Mouse (Mus musculus): Measurements from ENCODE around the gene Kdm7a.

Kdm7a gene

DNA sequence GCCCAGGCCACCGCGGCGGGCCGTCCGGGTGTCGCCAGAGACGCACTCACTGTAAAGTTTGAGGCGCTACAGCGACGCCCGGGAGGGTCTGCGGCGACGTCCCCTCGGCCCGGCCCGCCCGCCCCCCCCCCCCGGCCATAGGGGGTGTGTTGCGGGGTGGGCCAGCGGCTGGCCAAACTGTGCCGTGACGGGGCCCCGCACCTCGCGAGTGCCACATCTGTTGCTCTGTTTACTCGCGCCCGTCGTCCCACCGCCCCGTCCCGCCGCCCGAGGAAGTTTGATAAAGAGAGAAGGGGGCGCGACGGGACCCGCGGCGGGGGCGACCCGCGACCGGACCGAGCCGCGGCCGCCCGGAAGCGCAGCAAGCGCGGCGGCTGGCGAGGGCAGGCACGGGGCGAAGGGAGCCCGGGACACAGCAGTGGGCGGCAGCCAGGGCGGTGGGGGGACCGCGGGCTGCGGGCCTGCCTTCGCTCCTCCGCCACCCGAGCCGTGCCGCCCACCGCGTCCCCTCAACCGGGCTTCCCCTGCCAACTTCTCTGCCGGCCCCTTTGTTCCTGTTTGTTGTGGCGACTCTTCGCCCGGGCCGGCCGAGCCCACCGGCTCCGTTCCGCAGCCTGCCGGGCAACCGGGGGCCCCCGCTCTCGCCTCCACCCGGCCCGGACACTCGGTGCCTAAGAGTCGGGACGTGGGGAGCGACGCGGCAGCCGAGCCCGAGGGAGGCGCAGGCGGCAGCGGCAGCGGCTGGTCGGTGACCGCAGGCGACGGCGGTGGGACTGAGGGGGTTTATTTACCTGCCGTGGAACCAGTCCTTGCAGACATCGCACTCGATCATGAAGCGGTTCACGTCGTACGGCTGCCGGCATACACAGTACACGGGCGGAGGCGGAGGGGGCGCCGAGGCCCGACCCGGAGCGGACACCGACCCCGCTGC, 674 bp downstream of the Kdm7a start:
- peak in 1 of 2 experiments; percentile 28 for DNase-seq (ENCODE audit: low spot score in 2 of 2)

DNA sequence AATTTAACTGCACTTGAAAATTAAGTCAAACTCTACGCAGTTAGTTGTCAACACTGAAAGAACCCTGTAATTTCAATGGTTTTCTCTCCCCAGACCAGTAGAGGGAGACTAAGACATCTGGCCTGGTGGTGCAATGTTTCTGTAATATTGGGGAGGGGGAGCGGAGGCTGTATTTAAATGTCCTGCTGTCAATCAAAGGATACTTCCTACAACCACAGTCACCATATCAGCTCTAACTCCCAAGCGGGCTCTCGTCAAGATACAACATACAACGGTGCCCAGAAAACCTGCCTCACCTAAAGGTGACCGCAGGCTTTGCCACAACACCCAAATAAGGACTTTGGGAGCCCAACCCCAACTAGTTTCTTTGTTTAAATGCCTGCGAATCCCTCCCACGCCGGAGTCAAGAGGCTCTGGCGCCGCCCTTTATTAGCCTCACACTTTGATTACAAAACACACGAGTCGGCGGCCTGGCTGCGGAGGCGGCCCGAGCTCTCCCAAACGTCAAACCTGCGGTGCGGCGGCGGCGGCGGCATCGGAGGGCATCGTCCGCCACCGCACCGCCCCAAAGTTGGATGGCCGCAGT, 1.4 kb downstream of the Kdm7a start:
- peak in 1 of 2 experiments; percentile 43 for DNase-seq (ENCODE audit: low spot score in 2 of 2)

DNA sequence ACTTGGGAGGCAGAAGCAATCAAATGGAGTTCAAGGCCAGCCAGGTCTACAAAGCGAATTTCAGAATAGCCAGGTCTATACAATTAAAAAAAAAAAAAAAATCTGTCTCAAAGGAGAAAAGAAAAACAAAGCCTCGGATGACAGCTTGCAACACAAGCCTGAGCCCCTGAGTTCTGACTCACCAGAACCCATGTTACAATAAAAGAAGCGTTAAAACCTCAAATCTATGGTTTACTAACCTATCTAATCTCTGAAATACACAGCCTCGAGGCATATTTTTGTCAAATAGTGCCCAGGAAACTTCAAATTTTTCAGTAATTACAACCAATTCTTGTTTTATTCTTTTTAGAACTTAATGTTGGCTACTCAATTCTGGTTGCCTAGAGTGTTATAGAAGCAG, 2.1 kb downstream of the Kdm7a start:
- DNase-seq (ENCODE audit: low spot score in 2 of 2): no peak

DNA sequence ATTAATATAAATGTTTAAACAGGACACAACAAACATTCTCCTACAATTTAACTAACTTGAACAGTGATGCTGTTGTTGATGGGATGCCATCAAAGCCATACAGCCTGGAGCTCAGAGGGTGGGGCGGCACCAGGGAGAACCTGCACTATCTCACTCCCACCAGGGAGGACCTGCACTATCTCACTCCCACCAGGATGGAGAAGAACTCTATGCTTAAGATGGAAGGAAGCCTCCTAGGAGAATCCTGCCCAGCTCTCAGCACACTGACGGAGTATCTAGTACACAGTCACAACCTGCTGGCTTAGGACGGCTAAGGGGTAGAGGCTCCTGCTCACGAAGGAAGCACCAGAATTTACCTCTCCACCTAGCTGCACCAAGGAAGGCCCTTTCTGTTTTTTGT, 3.4 kb downstream of the Kdm7a start:
- DNase-seq (ENCODE audit: low spot score in 2 of 2): no peak

DNA sequence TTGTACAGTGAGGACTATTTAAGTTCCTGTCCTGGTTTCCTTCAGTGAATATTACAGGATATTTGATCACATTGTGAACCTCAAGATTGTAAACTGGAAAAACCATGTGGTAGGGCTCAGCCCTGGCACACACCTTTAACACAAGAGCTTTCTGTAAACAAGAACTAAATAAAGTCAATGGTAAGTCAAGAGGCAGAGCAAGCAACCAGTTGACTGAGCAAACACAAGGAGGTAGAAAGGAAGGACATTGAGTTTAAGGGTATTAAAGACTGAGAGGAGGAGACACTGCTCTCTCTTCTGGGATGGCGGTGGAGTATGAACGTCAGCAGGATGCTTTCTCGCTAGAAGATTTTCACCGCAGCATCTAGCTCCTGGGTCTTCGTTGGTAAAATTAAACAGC, 13.6 kb downstream of the Kdm7a start:
- no peak for DNase-seq (ENCODE audit: low spot score in 2 of 2)

- no peak for DNase-seq (ENCODE audit: low spot score in 2 of 2)
These were observed 15.1 kb downstream of the Kdm7a start for GRCm38 (mm10) chr6:39191518-39191917.

DNA sequence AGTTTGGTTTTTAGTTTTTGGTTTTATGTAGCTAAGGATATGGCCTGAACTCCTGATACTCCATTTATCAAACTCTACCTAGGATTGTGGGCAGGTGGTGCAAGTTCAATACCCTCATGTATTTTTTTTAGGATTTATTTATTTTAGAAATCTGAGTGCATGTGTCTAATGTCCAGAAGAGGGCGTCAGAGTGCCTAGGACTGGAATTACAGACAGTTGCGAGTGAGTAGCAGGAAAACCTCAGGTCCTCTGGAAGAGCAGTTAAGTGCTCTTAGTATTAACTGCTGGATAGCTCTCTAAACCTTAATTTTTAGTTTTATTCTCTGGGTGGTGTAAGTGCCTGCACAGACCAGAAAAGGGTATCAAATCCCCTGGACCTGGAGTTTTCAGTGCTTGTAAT, 19.4 kb downstream of the Kdm7a start:
- DNase-seq (ENCODE audit: low spot score in 2 of 2): no peak

- DNase-seq (ENCODE audit: low spot score in 2 of 2): no peak
These were observed 37.5 kb downstream of the Kdm7a start for GRCm38 (mm10) chr6:39169089-39169488.

DNA sequence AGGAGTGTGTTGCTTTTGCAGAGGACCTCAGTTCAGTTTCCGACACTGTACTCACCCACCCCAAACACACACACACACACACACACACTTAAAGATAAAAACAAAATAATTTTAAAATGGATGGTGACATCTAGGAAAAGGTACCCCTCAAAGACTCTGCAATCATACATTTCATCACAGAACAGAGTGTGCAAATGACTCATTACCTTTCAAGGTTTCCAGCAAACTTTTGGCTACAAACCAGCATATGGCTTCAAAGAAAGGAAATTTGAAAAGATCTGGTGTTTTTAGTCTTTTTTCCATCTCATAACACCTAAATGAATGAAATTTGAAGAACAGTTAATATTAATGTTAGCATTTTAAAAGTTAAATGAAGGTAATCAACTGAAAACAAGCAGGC, 41.7 kb downstream of the Kdm7a start:
- no peak for DNase-seq (ENCODE audit: low spot score in 2 of 2)

DNA sequence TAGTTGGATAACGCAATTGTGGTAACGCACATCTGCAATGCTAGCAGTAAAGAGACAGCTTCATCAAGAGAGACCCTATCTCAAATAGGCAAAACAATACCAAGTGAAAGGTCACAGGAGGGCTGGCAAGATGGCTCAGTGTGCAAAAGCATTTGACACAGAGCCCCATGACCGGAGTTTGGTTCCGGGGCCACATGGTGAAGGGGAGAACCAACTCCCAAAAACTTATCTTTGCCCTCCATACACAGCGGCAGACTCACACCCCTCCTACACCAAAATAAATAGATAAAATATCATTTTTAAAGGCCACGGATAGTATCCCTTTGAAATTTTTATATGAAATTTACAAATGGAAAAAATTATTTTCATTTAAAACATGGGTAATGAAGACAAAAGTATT, 44.6 kb downstream of the Kdm7a start:
- DNase-seq (ENCODE audit: low spot score in 2 of 2): no peak

- no peak for DNase-seq (ENCODE audit: low spot score in 2 of 2)
These were observed 60.5 kb downstream of the Kdm7a start for GRCm38 (mm10) chr6:39146041-39146440.

GRCm38 (mm10) chr6:39132556-39132955, 74.0 kb downstream of the Kdm7a start:
- DNase-seq (ENCODE audit: low spot score in 2 of 2): no peak

GRCm38 (mm10) chr6:39131480-39131879, 75.1 kb downstream of the Kdm7a start:
- no peak for DNase-seq (ENCODE audit: low spot score in 2 of 2)

DNA sequence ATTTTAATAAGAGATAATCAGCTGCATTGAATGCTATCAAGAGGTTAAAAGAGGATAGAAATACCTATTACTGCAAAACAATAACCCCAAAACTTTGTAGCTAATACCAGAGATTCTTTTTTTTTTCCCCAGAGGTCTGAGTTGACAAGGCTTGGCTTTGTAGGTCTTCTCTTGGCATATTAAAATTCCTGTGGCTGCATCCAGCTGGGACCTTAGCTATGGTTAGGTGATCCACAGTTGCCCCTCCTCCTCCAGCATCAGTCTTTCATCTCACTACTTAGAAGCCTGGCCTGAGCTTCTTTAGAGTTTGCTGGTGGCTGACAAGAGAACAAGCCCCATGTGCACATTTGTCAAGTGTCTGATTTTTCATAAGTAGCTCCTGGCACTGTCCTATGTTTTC, 81.9 kb downstream of the Kdm7a start:
- no peak for DNase-seq (ENCODE audit: low spot score in 2 of 2)

DNA sequence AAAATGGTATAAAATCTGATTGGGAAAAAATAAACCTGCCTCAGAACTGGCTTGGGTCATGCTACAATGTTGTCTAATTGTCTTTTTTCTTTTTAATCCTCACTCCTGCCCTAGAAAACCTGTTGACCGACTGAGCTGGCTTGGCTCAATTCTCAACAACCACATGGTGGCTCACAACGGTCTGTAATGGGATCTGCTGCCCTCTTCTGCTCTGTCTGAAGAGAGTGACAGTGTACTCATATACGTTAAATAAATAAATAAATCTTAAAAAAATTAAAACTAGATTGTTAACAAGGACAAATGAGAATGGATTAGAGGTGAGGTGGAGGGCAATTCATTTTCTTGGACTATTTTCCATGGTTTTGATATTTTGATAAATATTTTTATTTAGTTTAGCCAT, 85.9 kb downstream of the Kdm7a start:
- DNase-seq (ENCODE audit: low spot score in 2 of 2): no peak

DNA sequence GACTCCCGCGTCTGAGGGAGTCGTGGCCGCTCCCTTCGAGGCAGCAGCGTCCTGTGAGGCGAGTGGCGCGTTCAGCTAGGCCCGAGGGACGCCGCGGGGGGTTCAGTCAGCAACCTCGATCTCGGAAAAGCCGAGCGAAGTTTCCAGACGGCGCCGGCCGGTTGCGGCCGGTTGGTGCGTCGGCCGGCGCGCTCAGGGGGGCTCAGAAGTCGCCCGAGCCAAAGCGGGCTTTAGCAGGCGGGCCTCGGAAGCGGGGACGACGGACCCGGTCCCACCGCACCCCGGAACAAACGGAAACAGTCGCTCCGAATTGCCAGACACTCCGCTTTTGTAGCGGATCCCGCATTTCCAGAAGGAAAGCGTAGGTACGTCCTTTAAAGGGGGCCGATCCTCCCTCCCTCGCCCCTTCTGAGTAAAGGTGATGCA, 88.1 kb downstream of the Kdm7a start:
- peak; percentile 35 to 41 for DNase-seq (ENCODE audit: low spot score in 2 of 2)

- peak; percentile 26 to 51 for DNase-seq (ENCODE audit: low spot score in 2 of 2)
These were observed 88.8 kb downstream of the Kdm7a start, which contains the start of gene Parp12 for GRCm38 (mm10) chr6:39117584-39118455. TSS of gene Parp12 (minus strand) at chr6:39118349.

GRCm38 (mm10) chr6:39115438-39115837, 91.2 kb downstream of the Kdm7a start:
- DNase-seq (ENCODE audit: low spot score in 2 of 2): no peak

DNA sequence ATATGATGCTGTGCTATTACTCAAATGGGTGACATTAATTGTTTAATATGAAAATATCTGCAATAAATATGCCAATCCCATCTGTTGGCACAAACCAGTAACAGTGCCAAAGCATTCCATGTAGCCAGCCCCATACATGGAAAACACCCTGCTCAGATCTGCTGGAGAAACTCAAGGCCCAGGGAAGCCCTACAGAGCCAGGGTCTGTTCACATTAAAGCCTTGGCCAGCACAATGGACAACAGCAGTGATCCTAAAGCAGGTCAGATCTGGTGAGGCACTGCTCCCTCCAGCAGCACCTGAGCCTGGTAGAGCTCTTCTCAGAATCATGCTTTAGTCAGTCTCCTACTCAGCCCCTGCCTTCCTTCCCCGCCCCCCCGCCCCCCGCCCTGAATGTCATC, 93.4 kb downstream of the Kdm7a start:
- no peak for DNase-seq (ENCODE audit: low spot score in 2 of 2)

DNA sequence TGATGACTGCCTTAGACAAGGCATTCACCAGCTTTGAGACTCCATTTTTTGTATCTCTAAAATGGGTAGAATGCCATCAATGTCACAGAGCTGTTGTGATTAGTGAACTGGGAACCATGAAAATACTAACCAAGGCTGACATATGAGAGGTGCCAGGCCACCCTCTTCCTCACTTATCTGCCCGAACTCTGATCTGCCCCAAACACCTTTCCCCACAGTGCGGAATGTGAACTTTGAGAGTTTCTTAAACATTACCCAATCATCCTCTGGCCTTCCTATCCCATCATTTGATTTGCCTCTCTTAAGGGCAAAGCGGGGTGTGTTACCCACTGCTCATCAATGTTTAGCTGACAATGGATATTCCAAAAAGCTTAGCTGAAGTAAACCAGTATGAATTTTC, 93.9 kb downstream of the Kdm7a start:
- no peak for DNase-seq (ENCODE audit: low spot score in 2 of 2)

DNA sequence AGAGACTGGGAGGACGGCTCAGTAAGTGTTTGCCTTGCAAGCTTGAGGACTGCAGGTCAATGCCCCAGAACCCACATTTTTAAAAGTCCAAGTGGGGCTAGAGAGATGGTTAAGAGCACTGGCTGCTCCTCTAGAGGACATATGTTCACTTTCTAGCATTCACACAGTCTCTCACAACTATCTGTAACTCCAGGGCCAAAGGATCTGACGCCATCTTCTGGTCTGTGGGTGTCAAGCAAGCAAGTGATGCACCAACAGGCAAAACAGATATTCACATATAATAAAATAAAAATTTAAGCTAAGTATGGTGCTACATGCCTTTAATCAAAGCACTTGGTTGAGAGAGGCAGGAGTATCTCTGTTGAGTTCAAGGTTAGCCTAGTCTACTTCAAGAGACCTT, 99.8 kb downstream of the Kdm7a start:
- DNase-seq (ENCODE audit: low spot score in 2 of 2): no peak

DNA sequence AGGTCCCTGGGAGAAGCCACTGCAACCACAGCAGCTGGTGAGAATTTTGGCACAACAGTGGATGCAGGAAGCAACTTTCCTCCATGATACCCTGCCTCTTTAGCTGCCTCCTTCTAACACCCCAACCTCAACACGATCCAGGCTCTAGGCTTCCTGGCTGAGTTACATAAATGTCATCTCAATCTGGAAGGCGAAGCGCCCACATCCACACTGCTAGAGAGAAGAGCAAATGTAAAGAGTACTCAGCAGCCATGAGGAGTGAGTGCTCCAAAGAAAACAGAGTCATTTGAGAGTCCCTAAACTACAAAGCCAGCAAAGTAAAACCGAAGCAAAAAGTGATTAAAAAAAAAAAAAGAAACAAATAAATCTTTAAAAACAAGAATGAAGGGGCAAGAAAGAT, 102.0 kb downstream of the Kdm7a start:
- no peak for DNase-seq (ENCODE audit: low spot score in 2 of 2)

Data from cerebellum, postnatal 4 days (tissue).